ENCODE assay signal across 24 mouse cellular contexts in genomic region chr1:53728489-53729225, GRCm38 (mm10). TPM values are rescaled to one million over a fixed set of nuclear protein-coding genes. Genes with fewer than 3 reads are reported as not detected.
DNase-seq lines count a peak whose midpoint lies in the region; ATAC-seq and TF ChIP-seq lines count a peak whose summit lies in the region.
"Had no signal": no experiment of that assay in that cellular context is flagged by ENCODE, and none has a peak within 500 bp of the region (broad histone marks: within the 10 kb centered on the region; RNA-seq: fewer than 3 reads in every experiment).

No protein-coding gene starts in this region.

- no peaks in the 10 kb centered on the region for H3K27me3 ChIP-seq in heart, embryonic 14.5 days (ENCODE audit: control insufficient read depth, insufficient read depth, low read length)
- no peaks in the 10 kb centered on the region for H3K27me3 ChIP-seq in MEL (ENCODE audit: control insufficient read depth in 1 of 2, insufficient read depth in 2 of 2, low read length in 2 of 2)
- H3K27me3 ChIP-seq in intestine, embryonic 16.5 days (replicated peaks; ENCODE audit: control insufficient read depth, insufficient read depth, low read length): no peaks in the 10 kb centered on the region
- H3K27me3 ChIP-seq in hindbrain, embryonic 13.5 days: no peaks in the 10 kb centered on the region
- H3K27me3 ChIP-seq in midbrain, embryonic 15.5 days (replicated peaks): no peaks in the 10 kb centered on the region
- H3K27me3 ChIP-seq: forebrain, embryonic 12.5 days; kidney, embryonic 15.5 days; megakaryocyte, embryonic 14.5 days had no signal

- H3K9me3 ChIP-seq in heart, embryonic 14.5 days (ENCODE audit: control insufficient read depth, low read length): no peaks in the 10 kb centered on the region
- H3K9me3 ChIP-seq in MEL (replicated peaks; ENCODE audit: insufficient read depth, low read length): no peaks in the 10 kb centered on the region
- H3K9me3 ChIP-seq in intestine, embryonic 16.5 days (ENCODE audit: control insufficient read depth, low read length): no peaks in the 10 kb centered on the region
- no peaks in the 10 kb centered on the region for H3K9me3 ChIP-seq in hindbrain, embryonic 13.5 days
- no peaks in the 10 kb centered on the region for H3K9me3 ChIP-seq in midbrain, embryonic 15.5 days
- H3K9me3 ChIP-seq: forebrain, embryonic 12.5 days; kidney, embryonic 15.5 days; megakaryocyte, embryonic 14.5 days had no signal

- no peak for TF ChIP-seq RAD21 in MEL (IDR thresholded peaks at IDR 0.05; ENCODE audit: low read depth, low read length)

- peak overlapping the region; percentile 41 to 49; a peak in 3 of 4 replicates for H3K27ac ChIP-seq in heart, embryonic 14.5 days (replicated peaks in 1 of 2; ENCODE audit: control insufficient read depth in 1 of 2, insufficient read depth in 1 of 2, low read depth in 2 of 2, low read length in 2 of 2)
- H3K27ac ChIP-seq in MEL (ENCODE audit: control insufficient read depth, low read depth, low read length): no peak overlapping the region
- H3K27ac ChIP-seq in intestine, embryonic 16.5 days (ENCODE audit: low read length): no peak overlapping the region
- no peak overlapping the region for H3K27ac ChIP-seq in hindbrain, embryonic 13.5 days
- no peak overlapping the region for H3K27ac ChIP-seq in midbrain, embryonic 15.5 days
- H3K27ac ChIP-seq: forebrain, embryonic 12.5 days; kidney, embryonic 15.5 days; left cerebral cortex, adult 2 months had no signal

- H3K4me3 ChIP-seq in heart, embryonic 14.5 days (ENCODE audit: control insufficient read depth in 1 of 2, insufficient read depth in 1 of 2, low read depth in 1 of 2, low read length in 2 of 2): no peak overlapping the region
- H3K4me3 ChIP-seq in MEL (ENCODE audit: control insufficient read depth in 1 of 2, insufficient read depth in 1 of 2, low read depth in 2 of 2, low read length in 2 of 2): no peak overlapping the region
- no peak overlapping the region for H3K4me3 ChIP-seq in intestine, embryonic 16.5 days (ENCODE audit: low read length)
- no peak overlapping the region for H3K4me3 ChIP-seq in hindbrain, embryonic 13.5 days
- no peak overlapping the region for H3K4me3 ChIP-seq in midbrain, embryonic 15.5 days
- H3K4me3 ChIP-seq: forebrain, embryonic 12.5 days; kidney, embryonic 15.5 days; left cerebral cortex, adult 2 months; megakaryocyte, embryonic 14.5 days; myocyte had no signal

- DNase-seq in heart, adult 18-20 months: no peak
- DNase-seq in 3T3-L1 (ENCODE audit: low read depth, low spot score) (peak; percentile 75), MEL (ENCODE audit: low read depth, low spot score) (no peak)
- DNase-seq: adrenal gland, postnatal 36 days; cerebellum, adult 11-12 months; cerebellum, postnatal 25 days; kidney, postnatal 4 days; layer of hippocampus, adult 9-11 months; left cerebral cortex, postnatal 4 days; midbrain, embryonic 14.5 days; thymus, postnatal 14 days had no signal

- no peak for TF ChIP-seq POLR2A in MEL (IDR thresholded peaks at IDR 0.05; ENCODE audit: control insufficient read depth in 1 of 2, insufficient read depth in 1 of 2, low read depth in 1 of 2, low read length in 2 of 2, poor library complexity in 1 of 2)

- no peak overlapping the region for H3K9ac ChIP-seq in heart, embryonic 14.5 days (ENCODE audit: low read length)
- no peak overlapping the region for H3K9ac ChIP-seq in MEL (ENCODE audit: control insufficient read depth, low read depth, low read length, poor library complexity, severe bottlenecking)
- H3K9ac ChIP-seq in intestine, embryonic 16.5 days (ENCODE audit: low read depth, low read length): no peak overlapping the region
- H3K9ac ChIP-seq in hindbrain, embryonic 13.5 days: no peak overlapping the region
- no peak overlapping the region for H3K9ac ChIP-seq in midbrain, embryonic 15.5 days
- H3K9ac ChIP-seq: forebrain, embryonic 12.5 days; kidney, embryonic 15.5 days had no signal

- peaks cover 4 to 16% of the 10 kb centered on the region in 2 experiments; a peak in 3 of 4 replicates for H3K4me1 ChIP-seq in heart, embryonic 14.5 days (ENCODE audit: control insufficient read depth in 2 of 2, insufficient read depth in 2 of 2, low read length in 2 of 2)
- no peaks in the 10 kb centered on the region for H3K4me1 ChIP-seq in MEL (ENCODE audit: control insufficient read depth in 1 of 2, insufficient read depth in 2 of 2, low read length in 2 of 2)
- H3K4me1 ChIP-seq in intestine, embryonic 16.5 days (ENCODE audit: control insufficient read depth, insufficient read depth, low read length): no peaks in the 10 kb centered on the region
- no peaks in the 10 kb centered on the region for H3K4me1 ChIP-seq in hindbrain, embryonic 13.5 days (replicated peaks)
- no peaks in the 10 kb centered on the region for H3K4me1 ChIP-seq in midbrain, embryonic 15.5 days
- H3K4me1 ChIP-seq: forebrain, embryonic 12.5 days; kidney, embryonic 15.5 days had no signal

- no peak for TF ChIP-seq CTCF in MEL (IDR thresholded peaks at IDR 0.05 in 2 of 3, conservative IDR thresholded peaks at IDR 0.05 in 1 of 3; ENCODE audit: control insufficient read depth in 1 of 3, insufficient read depth in 1 of 3, low read depth in 2 of 3, low read length in 3 of 3, poor library complexity in 1 of 3, severe bottlenecking in 1 of 3)

- TF ChIP-seq EP300 in MEL (IDR thresholded peaks at IDR 0.05; ENCODE audit: low read depth in 1 of 2, low read length in 2 of 2): no peak

- no peaks in the 10 kb centered on the region for H3K36me3 ChIP-seq in heart, embryonic 14.5 days (ENCODE audit: control insufficient read depth, insufficient read depth, low read length)
- no peaks in the 10 kb centered on the region for H3K36me3 ChIP-seq in MEL (ENCODE audit: control insufficient read depth in 1 of 2, insufficient read depth in 2 of 2, low read length in 2 of 2)
- H3K36me3 ChIP-seq in intestine, embryonic 16.5 days (ENCODE audit: control insufficient read depth, insufficient read depth, low read length): no peaks in the 10 kb centered on the region
- H3K36me3 ChIP-seq in hindbrain, embryonic 13.5 days: no peaks in the 10 kb centered on the region
- no peaks in the 10 kb centered on the region for H3K36me3 ChIP-seq in midbrain, embryonic 15.5 days (replicated peaks)
- H3K36me3 ChIP-seq: forebrain, embryonic 12.5 days; kidney, embryonic 15.5 days had no signal

- H3K4me2 ChIP-seq in heart, embryonic 14.5 days (ENCODE audit: low read length): no peak overlapping the region
- no peak overlapping the region for H3K4me2 ChIP-seq in intestine, embryonic 16.5 days (ENCODE audit: low read depth, low read length)
- H3K4me2 ChIP-seq in hindbrain, embryonic 13.5 days: no peak overlapping the region
- H3K4me2 ChIP-seq in midbrain, embryonic 15.5 days: no peak overlapping the region
- H3K4me2 ChIP-seq: forebrain, embryonic 12.5 days; kidney, embryonic 15.5 days; liver, embryonic 11.5 days had no signal

- ATAC-seq in heart, embryonic 14.5 days (ENCODE audit: insufficient number of reproducible peaks, insufficient read depth, low FRiP score, low read depth): no peak
- ATAC-seq in intestine, embryonic 16.5 days: peak; percentile 74
- ATAC-seq in hindbrain, embryonic 13.5 days (ENCODE audit: low FRiP score): no peak
- no peak for ATAC-seq in midbrain, embryonic 15.5 days (replicated peaks)
- ATAC-seq: inflammation-experienced regulatory T-cells, adult 6 months had no signal

- no peaks in the 10 kb centered on the region for H3K79me2 ChIP-seq in MEL (ENCODE audit: control insufficient read depth, insufficient read depth, low read length, poor library complexity)

- 7% methylated on average over 5 of the region's 5 CpGs for WGBS in heart, embryonic 14.5 days
- 52% methylated on average over 5 of the region's 5 CpGs for WGBS in intestine, embryonic 16.5 days
- WGBS in hindbrain, embryonic 13.5 days: 82% methylated on average over 5 of the region's 5 CpGs
- WGBS in midbrain, embryonic 15.5 days: 78% methylated on average over 5 of the region's 5 CpGs

TF ChIP-seq in MEL, 35 proteins besides CTCF, POLR2A, EP300 and RAD21:
- TF ChIP-seq POLR2AphosphoS2 (IDR thresholded peaks at IDR 0.05; ENCODE audit: low read length): no peak
- 0 out of 2 replicates have a peak, but pooled peaks have one; percentile 14 for TF ChIP-seq GATA1 (IDR thresholded peaks at IDR 0.05; ENCODE audit: low read depth, low read length)

RNA-seq across cellular contexts. Expression of gene Dnah7a, which starts 22.1 kb away (rescaled TPM):
- polyA plus RNA-seq in heart, embryonic 14.5 days (2014; fragmentation: Nextera tagmentation; extraction: Ambion mirVana): 0.16 and 0.32 TPM in 2 replicates
- under 1 TPM in 1 of 2 experiments, not detected in 1; 0.13 TPM for total RNA-seq in heart, adult 18-20 months (2021)
- not detected in 2 replicates for total RNA-seq in MEL (2012; rRNA removed)
- polyA plus RNA-seq in MEL (2012; ENCODE audit: insufficient read depth in 1 of 2, insufficient read length in 2 of 2, low read depth in 1 of 2, low replicate concordance in 2 of 2, missing spikeins in 1 of 2): not detected
- 0.34 and 0.44 TPM in 2 replicates for polyA plus RNA-seq in intestine, embryonic 16.5 days (2015; fragmentation: Nextera tagmentation; extraction: Ambion mirVana)
- polyA plus RNA-seq in hindbrain, embryonic 13.5 days (2015; fragmentation: Nextera tagmentation; extraction: Ambion mirVana): 8.5 and 11.3 TPM in 2 replicates
- polyA plus RNA-seq in midbrain, embryonic 15.5 days (2015; fragmentation: Nextera tagmentation; extraction: Ambion mirVana): 10.4 and 12.5 TPM in 2 replicates
- total RNA-seq: gastrocnemius, adult 8-10 months had no signal
- polyA plus RNA-seq: myocyte; small intestine, adult 2 months had no signal

RNA-seq across cellular contexts. Expression of gene Stk17b, which starts 56.4 kb away (rescaled TPM):
- polyA plus RNA-seq in heart, embryonic 14.5 days (2014; fragmentation: Nextera tagmentation; extraction: Ambion mirVana): 14.5 and 16.8 TPM in 2 replicates
- 10 to 100 TPM; 12.5 to 17.3 TPM for total RNA-seq in heart, adult 18-20 months (2021)
- total RNA-seq in MEL (2012; rRNA removed): 6.4 and 8.6 TPM in 2 replicates
- polyA plus RNA-seq in MEL (2012; ENCODE audit: insufficient read depth in 1 of 2, insufficient read length in 2 of 2, low read depth in 1 of 2, low replicate concordance in 2 of 2, missing spikeins in 1 of 2): 1 to 10 TPM in 1 of 2 experiments, not detected in 1; 8.0 TPM
- 16.1 and 18.3 TPM in 2 replicates for polyA plus RNA-seq in intestine, embryonic 16.5 days (2015; fragmentation: Nextera tagmentation; extraction: Ambion mirVana)
- 5.0 and 5.5 TPM in 2 replicates for polyA plus RNA-seq in hindbrain, embryonic 13.5 days (2015; fragmentation: Nextera tagmentation; extraction: Ambion mirVana)
- 3.4 and 5.3 TPM in 2 replicates for polyA plus RNA-seq in midbrain, embryonic 15.5 days (2015; fragmentation: Nextera tagmentation; extraction: Ambion mirVana)

Comparison
In these comparisons a context has a peak if more than half of its experiments do, and no peak if none do; other contexts are left out.
1. H3K27ac ChIP-seq: peak in heart, embryonic 14.5 days (2 of 2); none in MEL (single experiment), intestine, embryonic 16.5 days (single experiment), hindbrain, embryonic 13.5 days (single experiment) and midbrain, embryonic 15.5 days (single experiment).